Mouse (Mus musculus): ENCODE results near the gene Gm11492.

Gm11492 gene

GRCm38 (mm10) chr11:87599395-87600089 is 33.1 kb downstream of the Gm11492 start:
- DNase-seq (ENCODE audit: low spot score in 2 of 2), result no peak

GRCm38 (mm10) chr11:87600322-87600853 is 33.9 kb downstream of the Gm11492 start:
- no peak for DNase-seq (ENCODE audit: low spot score in 2 of 2)

GRCm38 (mm10) chr11:87602234-87602633 is 35.8 kb downstream of the Gm11492 start:
- no peak for DNase-seq (ENCODE audit: low spot score in 2 of 2)

GRCm38 (mm10) chr11:87603571-87603970 is 37.1 kb downstream of the Gm11492 start:
- DNase-seq (ENCODE audit: low spot score in 2 of 2), result no peak

GRCm38 (mm10) chr11:87609264-87609663 is 42.8 kb downstream of the Gm11492 start:
- DNase-seq (ENCODE audit: low spot score in 2 of 2), result no peak

- DNase-seq (ENCODE audit: low spot score in 2 of 2), result no peak
Measured at GRCm38 (mm10) chr11:87611547-87611946, 45.1 kb downstream of the Gm11492 start.

GRCm38 (mm10) chr11:87613972-87614371 is 47.5 kb downstream of the Gm11492 start:
- DNase-seq (ENCODE audit: low spot score in 2 of 2), result no peak

GRCm38 (mm10) chr11:87615551-87615950 is 49.1 kb downstream of the Gm11492 start:
- no peak for DNase-seq (ENCODE audit: low spot score in 2 of 2)

GRCm38 (mm10) chr11:87615952-87616351 is 49.5 kb downstream of the Gm11492 start:
- DNase-seq (ENCODE audit: low spot score in 2 of 2), result no peak

GRCm38 (mm10) chr11:87616790-87617474 is 50.5 kb downstream of the Gm11492 start, which contains the start of gene Hsf5:
Gene Hsf5 (plus strand): TSS chr11:87617164.
- DNase-seq (ENCODE audit: low spot score in 2 of 2), result no peak

- DNase-seq (ENCODE audit: low spot score in 2 of 2), result no peak
Measured at GRCm38 (mm10) chr11:87617606-87618005, 51.2 kb downstream of the Gm11492 start.
